Mouse (Mus musculus) brain, embryonic 18.5 days (tissue): ENCODE results near the gene Lrrc2.

Experiments used
- DNase-seq: peaks from one replicate; pipeline ENCODE4 v3.0.0-alpha.2; 2012; ENCODE audit warnings: low read depth, low spot score

The Lrrc2 gene

DNA sequence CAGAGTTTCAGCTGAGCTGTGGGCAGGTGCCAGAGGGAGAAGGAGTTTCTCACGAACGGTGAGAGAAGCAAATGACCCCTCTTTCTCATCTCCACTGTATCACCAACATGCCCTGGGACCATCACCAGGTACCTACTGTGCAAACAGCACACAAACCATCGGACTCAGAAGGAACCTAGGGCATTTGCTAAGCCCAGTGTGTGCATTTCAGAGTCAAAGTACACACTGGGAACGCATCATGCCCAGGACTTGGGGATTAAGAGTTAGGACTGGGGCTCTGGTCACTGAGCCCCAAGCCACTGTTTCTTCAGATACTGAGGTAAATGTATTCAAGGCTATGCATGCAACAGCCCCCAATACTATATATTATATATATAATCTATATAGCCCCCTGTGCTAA, 36.0 kb downstream of the Lrrc2 start:
- DNase-seq, result no peak

DNA sequence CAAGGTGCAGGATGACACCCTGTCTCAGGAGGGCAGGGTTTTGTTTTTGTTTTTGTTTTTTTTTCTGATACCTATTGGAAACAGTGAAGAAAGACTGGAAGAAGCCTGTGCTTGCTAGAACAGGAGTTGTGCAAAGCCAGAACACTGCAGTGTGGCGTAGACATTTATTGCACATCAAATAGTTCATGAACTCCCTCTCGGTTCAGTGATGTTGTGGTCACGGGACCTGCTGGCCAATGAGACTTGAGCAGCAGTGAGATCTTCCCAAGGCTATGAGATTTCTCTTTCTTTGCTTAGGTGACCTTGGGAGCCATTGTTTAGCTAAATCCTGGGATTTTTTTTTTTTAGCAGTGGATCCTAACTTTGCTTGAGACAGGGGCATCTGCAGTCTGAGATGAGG, 36.7 kb downstream of the Lrrc2 start:
- no peak for DNase-seq

DNA sequence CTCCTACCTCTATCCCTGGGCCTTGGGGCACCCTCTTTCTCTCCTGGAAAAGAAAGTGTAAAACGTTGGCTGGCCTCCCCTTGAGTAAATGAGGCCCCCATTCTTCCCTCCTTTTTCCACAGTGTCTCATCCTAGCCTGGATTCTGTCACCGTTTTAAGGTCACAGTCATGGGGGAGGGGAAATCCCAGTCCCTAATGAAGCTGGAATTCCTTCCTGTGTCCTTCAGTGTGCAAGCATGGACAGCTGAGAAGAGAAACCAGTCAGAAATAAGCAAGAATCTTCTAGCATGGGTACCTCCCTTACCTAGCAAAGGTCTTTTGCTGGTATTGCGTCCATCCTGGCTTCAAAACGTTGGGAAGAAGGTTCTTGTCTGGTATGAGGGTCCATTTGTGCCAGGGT, 37.8 kb downstream of the Lrrc2 start:
- no peak for DNase-seq

DNA sequence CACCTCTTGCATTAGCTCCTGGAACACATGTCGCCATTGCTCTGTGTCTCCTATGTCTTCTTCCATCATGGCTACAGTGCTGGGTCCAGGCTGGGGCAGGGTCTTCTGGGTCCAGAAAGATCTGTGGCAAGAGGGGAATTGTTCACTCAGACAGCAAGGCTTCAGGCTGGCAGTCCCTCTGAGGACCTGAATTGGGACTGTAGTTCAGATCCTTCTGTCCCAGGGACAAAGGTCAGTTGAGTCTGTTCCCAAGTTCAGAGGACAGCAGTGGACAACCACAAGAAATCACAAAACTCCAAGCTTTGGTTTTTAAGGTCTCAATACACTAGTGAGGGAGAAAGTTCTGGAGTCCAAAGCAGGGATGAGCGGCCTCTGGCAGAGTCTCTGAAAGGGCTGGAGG, 38.2 kb downstream of the Lrrc2 start:
- no peak for DNase-seq

DNA sequence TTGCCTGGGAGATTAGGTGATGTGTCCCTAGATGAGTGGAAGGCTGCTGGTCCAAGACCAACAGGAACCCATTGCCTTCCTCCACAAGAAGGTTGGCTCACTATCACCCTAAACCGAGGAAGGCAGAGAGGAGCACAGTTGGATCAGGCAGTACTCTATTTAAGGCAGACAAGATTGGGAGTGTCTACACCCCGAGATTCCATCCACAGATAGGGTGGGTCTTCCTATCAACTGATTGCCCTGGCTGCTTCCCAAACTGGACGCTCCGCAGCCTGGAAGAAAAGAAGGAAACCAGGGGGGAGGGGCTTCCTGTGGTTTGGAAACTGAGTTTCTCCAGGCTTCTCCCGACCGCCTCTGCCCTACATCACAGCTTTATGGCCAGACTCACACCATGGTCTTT, 38.9 kb downstream of the Lrrc2 start, which contains the start of gene Rtp3:
Gene Rtp3 (minus strand): TSS at position 380 of the 400 bp plus-strand sequence.
- no peak for DNase-seq

DNA sequence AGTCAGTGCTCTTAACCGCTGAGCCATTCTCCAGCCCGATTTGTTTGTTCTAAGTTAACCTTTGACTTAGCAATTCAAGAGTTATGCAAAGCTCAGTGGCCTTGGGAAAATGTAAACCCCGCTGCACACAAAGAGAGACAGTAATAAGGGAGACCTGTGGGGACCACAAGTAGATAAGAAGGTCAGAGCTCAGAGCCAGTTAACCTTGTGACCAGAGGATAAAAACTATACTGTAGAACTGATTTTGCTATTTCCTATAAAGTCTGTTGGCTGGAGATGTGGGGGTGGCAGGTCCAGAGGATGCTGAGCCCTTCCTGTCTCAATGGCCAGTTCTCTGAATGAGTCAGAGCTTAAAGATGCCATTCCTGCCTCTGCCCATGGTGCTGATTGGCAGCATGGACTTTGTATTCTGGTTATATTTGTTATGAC, 42.0 kb downstream of the Lrrc2 start:
- DNase-seq, result no peak

DNA sequence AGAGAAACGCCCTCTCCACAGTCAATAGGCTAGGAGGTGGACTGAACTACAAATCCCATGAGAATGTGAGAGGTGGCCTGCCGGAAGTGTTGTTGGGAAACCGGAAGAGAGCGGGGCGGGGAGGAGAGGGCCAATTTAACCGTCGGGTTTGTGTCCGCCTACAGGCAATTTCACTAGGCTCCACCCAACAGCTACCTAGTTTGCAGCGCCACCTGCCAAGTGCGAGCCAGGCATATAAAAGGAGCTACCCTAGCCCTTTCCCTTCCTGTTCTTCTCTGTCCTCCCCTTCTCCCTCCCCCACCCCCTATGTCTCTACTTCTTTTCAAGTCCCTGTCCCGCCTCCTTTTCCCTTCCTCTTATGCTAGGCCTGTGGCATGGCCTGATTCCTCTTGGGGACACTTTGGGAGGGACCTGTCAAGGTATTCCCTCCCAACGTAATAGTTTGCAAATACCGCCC, 43.4 kb downstream of the Lrrc2 start:
- DNase-seq, result peak; percentile 67

DNA sequence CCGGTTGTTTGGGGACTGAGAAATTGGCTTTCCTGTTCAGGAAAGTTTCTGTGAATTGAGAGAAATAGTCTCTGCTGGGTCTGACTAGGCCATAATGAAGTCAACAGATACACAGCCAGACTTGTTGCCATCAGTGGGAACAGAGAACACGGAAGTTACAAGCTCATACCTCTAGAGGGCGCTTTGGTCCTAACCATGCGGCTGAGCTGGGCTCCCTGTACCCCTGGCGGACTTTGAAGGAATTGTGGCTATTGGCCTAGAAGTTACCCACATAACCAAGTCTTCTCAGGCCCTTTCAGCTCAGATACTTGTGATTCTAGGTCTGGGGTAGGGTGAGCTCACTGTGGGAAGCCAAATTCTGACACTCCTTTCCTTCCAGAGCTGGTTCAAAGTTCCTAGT, 45.9 kb downstream of the Lrrc2 start:
- DNase-seq, result no peak

DNA sequence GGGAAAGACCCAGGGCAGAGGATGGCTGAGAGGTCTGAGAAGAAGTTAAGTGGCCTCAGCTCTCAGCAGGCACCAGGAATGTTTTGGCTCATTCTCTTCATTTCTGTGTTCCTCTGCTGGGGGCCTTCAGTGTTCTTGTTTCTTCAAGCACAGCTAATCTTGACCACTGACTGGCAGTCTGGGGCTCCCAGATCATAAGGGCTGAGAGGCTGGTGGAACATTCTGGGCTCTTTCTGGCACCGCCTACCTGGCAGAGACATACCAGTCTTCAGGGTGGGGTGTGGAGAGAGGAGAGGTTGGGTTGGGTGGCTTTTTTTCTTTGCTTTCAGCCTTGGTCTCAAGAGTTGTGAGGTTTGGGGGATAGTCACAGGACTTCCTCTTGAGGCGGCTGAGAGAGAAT, 47.7 kb downstream of the Lrrc2 start:
- DNase-seq, result no peak

DNA sequence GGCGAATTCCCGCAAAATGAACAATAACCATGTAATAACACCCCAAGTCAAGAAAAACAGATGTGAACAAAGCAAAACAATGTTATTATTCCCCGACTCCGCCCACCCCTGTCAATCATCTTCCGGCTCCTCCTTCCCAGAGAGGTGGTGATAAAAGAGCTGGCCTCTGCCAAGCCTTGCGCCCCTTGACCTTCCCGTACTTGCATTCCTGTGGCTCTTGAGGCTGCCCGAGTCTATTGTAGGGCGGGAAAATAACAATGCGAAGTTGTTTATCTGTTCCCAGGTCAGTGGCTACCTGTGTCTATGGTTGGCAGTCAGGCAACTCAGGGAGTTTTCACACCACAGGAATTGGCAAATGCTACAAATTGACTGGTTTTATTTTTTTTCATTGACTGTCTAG, 48.5 kb downstream of the Lrrc2 start:
- DNase-seq, result no peak

DNA sequence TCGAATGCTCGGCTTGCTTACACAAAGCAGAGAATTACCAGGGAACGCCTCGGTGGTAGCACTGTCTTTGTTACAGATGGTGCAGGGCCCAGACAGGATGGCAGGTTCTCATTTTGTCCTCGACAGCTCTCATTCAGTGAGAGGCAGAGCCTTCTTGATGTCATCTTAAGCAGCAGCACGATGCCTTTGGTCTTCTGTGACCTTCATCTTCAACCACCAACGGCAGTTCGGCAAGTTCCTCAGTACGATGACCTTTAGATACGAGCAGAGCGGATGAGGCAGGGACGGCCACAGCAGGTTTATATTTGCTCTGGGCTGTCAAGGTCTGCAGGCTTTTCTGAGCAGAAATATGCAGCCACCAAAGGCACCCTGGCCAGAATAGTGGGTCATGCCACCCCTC, 50.3 kb downstream of the Lrrc2 start:
- no peak for DNase-seq

DNA sequence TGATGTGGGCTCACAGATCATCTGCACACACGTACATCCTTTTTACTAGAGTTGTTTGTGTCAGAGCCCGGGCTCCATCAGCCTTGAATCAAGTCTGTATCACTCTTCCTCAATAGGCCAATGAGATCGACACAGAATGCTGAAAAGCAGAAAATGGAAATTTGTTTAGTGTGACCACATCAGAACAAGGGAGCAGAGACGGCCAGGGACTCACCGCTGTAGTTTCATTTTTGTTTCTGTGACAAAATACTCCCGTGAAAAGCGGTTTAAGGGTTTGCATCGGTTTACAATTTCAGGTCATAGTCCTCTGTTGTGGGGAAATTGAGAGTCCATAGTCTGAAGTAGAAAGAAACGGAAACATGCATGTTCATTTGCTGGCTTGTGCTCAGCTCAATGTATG, 51.9 kb downstream of the Lrrc2 start:
- DNase-seq, result no peak

DNA sequence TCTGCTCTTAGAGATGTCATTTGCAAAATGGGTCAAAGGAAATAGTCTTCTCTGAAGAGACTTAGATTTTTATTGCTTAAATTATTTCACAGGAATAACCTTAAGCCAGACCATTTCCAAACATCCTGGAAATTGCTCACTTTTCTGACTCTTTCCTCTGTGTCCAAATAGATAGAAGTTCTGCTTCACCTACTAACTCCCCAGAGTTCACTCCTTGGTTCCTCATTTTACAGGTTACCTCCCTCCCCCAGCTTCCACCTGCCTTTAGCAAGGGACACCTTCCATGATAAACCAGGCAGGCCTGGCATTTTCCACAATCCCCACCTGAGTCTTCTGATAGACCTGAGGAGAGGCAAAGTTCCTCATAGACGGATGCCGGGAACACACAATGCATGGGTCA, 55.2 kb downstream of the Lrrc2 start:
- no peak for DNase-seq

DNA sequence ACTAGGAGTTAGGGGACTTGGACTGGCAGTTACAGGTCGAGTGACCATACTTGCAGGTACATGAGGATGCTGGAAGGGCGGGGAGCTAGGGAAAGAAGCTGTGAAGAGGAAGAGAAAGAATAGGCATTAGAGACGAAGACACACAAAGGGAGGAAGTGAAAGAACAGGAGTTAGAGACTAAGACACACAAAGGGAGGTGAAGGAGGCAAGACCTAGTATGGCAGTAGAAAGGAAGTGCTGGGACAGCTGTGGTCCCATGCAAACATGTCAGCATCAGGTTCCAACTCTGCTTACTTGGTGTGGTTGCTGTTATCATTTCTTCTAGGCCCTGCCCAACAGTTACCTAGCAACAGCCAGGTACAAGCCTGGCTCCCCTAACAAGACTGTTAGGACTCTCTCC, 58.4 kb downstream of the Lrrc2 start:
- no peak for DNase-seq

DNA sequence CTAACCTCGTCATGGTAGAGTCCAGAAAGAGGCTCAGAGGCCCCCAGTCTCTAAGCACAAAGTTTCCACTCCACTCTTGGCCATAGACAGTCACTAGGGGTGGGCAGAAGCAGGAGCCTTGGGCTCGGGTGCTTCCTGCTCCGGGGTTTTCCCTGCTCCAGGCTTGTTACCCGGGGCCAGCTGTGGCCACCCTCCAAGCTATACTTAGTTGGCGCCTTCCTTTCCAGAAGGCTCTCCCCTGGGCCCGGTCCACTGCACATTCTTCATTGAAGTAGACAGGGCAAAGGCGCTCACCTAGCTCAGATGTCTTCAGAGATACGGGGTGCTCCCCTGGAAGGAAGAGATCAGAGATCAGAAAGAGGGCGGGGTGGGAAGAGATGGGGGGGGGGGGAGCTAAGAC, 60.2 kb downstream of the Lrrc2 start:
- DNase-seq, result no peak

DNA sequence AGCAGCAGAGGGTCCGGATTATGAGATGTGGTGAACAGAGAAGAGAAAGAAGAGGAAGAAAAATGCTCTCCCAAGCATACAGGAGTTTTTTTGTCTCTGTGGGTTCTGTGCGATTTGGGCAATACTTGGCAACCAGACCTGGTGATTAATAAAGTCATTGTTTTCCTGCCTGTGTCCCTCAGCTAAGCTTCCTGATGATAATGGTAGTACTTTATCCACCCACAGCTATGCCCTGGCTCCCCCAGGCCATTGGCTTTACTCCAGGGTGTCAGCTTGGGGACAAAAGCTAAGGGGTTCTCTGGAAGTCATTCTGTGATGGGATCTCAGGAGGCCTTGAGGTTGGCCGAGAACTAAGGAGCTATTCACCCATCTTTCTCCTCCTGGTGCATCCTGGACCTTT, 60.7 kb downstream of the Lrrc2 start:
- DNase-seq, result no peak

DNA sequence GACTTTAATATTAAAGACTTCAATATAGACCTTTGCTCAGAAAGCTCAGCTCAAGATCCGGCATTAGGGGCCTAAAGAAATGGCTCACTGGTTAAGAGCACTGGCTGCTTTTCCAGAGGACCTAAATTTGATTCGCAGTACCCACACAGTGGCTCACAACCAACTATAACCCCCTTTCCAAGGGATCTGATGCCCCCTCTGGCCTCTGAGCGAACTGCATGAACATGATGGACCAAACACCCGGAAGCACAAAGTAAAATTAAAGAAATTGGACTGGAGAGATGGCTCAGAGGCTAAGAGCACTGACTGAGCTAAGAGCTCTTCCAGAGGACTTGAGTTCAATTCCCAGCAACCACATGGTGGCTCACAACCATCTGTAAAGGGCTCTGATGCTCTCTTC, 64.3 kb downstream of the Lrrc2 start:
- DNase-seq, result no peak

DNA sequence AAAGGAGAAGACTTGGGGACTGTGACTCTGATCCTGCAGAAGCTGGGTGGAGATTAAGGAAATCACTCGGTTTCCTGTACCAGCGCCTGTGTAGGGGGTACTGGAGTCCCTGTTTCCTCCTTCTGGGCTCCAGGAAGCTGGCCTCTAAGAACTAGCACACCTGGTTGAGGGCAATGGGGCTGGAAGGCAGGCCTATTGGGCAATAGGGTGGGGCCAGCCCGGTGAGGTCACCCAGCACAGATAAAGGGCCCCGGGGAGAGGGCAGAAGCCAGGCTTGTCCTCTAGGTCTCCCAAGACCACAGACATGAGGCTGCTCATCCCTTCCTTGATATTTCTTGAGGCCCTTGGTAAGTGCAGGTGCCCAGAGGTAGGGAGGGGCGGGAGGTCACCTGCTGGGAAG, 67.7 kb downstream of the Lrrc2 start, which contains the start of gene Ltf:
Gene Ltf (plus strand): TSS at position 250 of the 400 bp plus-strand sequence.
- no peak for DNase-seq

DNA sequence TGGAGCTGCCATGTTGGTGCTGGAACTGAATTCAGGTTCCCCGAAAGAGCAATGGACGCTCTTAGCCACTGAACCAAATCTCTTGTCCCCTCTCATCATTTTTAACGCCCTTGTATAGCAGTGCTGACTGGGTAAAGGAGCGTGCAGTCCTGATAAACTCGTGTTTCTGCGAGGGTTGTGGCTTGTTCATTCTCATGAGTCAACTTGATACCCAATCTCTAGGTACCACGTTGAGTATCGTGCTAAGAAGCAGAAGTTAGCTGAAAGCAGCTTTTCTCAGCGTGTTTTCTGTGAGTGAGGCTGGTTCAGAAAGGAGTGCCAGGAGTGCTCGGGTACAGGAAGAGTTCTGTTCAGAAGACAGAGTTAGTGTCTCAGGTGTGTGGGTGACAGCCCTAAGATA, 75.4 kb downstream of the Lrrc2 start:
- DNase-seq, result no peak
